Mouse (Mus musculus): ENCODE data around the gene Syngr1. TPM values are rescaled to one million over a fixed set of nuclear protein-coding genes. Genes with fewer than 3 reads are reported as not detected.

Syngr1 gene
- total RNA-seq (2021) = 100 to 1,000 TPM; 175 to 191 TPM

DNA sequence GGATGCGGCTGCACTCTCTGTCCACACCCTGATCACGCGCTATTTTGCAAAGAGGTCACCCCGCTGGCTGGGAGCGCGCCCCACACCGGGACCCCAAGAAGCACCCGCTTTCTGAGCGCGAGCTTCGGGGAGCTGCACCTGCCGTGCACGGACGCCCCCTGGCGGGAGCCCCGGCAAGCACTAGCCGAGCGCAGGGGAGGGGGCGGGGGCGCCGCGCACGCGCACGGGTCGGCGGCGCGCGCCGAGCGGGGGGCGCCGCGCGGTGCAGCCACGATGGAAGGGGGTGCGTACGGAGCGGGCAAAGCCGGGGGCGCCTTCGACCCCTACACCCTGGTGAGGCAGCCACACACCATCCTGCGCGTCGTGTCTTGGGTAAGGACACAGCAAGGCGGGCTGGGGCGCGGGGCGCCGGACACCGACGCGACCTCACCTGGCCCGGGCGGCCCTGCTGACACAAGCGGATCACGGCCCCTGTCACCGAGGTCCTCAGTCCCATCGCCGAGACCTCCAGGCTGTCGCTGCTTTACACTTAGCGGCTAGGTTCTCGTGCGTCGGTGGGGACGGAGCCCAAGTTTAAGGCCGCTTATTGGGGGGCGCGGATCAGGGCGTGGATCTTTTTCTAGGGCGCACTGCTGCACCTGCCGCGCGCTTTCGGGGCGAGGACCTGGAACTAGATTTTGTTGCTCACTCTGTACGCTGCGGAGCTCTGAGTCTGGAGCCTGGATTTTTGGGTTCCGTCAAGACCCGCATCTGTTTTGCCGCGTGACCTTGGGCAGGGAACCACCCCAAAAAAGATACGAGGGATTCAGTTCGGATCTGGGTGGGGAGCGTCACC, at the start of gene Syngr1, which contains the start of gene Rpl3:
Gene Syngr1, plus strand, starts transcription at position 214 of the 835 bp plus-strand sequence.
Gene Rpl3, minus strand, starts transcription at position 748 of the 835 bp plus-strand sequence.
- peak; percentile 85 for DNase-seq
- intact Hi-C loops (cut with DNase I) = no loop called here

DNA sequence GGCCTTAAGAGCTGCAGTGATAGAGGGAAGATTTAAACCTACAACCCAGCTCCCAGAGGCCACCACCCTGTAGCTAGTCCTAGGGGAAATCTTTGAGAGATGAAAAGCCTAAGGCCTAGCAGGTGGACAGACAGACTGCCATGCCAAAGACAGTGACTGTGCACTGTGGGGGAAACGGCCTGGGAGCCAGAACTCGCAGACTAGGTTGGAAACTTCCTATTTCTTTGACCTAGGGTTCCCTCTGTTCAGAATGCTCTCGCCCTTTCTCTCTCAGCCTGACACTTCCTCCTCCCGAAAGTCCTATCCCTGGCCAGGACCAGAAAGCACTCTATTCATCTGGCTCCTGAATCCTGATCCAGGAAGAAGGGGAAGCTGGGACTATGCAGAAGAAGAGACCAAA, 49.0 kb upstream of the Syngr1 start:
- intact Hi-C loops (cut with DNase I) = no loop called here
- no peak for DNase-seq

GRCm38 (mm10) chr15:80044249-80044648, 46.9 kb upstream of the Syngr1 start:
- no peak for DNase-seq
- intact Hi-C loops (cut with DNase I) = no loop called here

DNA sequence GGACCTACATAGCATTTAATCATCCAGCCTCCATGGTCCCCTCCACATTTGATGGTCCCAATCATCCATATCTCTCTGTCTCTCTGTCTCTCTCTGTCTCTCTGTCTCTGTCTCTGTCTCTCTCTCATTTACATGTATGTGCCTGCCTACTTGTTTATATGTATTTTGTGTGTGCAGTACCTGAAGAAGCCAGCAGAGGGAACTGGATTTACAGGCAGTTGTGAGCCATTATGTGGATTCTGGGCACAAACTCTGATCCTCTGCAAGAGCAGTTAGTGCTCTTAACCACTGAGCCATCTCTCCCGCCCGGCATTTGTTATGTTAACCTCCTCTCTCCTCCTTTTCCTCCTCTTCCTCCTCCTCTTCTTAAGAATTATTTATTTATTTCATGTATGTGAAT, 45.4 kb upstream of the Syngr1 start:
- intact Hi-C loops (cut with DNase I) = no loop called here

DNA sequence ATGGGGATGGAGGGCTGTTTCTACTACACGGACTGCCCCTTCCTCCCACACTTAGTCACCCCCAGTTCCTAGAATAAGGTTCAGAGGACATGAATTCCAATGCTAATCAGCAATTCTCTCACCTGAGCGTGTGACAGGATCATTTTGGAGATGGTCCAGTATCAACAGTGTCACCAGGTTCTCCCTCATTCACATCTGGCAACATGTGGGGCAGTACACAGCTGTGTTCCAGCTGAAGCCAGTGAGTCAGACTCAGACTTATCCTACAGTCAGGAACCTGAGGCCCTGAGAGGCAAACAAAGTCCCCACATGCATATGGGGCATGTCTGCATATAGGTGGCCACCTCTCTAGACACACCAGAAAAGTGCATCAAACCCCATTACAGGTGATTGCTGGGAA, 43.9 kb upstream of the Syngr1 start:
- intact Hi-C loops (cut with DNase I) = no loop called here
- DNase-seq = no peak

More for the DNA sequence above, 45.4 kb upstream of the Syngr1 start:
- DNase-seq = no peak

DNA sequence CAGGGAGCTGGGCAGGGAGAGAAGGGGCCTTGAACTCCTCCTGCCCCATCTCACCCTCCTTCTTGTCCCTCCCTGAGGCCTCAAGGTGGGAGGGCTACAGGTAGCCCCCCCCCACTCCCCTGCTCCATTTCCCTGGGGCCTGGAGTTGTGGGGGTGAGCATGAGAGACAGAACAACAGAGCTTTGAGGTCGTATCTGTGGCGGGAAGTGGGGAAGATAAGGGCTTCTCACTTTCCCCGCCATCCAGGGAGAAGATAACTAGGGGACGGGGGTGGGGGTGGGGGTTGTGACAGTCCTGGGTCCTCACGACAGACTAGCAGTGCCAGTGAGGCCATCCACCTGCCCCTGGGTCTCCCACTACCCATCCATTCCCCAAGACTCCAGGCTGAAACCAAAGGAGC, 43.2 kb upstream of the Syngr1 start:
- intact Hi-C loops (cut with DNase I) = no loop called here

GRCm38 (mm10) chr15:80050093-80050492, 41.0 kb upstream of the Syngr1 start:
- intact Hi-C loops (cut with DNase I) = no loop called here

More for the DNA sequence above, 43.2 kb upstream of the Syngr1 start:
- DNase-seq = no peak

GRCm38 (mm10) chr15:80051092-80051761, 39.9 kb upstream of the Syngr1 start:
- intact Hi-C loops (cut with DNase I) = no loop called here
- DNase-seq = no peak

More at GRCm38 (mm10) chr15:80050093-80050492, 41.0 kb upstream of the Syngr1 start:
- no peak for DNase-seq

DNA sequence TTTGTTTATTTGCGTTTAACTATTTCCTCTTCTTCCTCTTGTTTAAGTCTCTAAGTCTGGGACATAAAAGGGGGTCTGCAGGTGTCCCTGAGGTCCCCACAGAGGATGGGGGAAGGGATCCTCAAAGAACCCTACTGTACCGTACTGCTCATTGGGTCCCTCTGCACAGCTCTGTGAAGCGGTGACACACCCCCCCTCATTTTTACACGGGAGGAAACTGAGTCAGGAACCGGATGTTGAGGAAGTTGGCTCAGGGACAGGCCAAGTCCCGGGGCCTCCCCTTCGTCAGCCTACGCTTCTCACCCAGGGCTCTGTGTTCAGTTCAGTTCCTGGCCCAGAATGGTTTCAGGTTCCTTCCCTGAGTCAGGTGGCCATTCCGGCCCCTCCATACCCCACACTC, 39.4 kb upstream of the Syngr1 start:
- DNase-seq = no peak
- intact Hi-C loops (cut with DNase I) = no loop called here

DNA sequence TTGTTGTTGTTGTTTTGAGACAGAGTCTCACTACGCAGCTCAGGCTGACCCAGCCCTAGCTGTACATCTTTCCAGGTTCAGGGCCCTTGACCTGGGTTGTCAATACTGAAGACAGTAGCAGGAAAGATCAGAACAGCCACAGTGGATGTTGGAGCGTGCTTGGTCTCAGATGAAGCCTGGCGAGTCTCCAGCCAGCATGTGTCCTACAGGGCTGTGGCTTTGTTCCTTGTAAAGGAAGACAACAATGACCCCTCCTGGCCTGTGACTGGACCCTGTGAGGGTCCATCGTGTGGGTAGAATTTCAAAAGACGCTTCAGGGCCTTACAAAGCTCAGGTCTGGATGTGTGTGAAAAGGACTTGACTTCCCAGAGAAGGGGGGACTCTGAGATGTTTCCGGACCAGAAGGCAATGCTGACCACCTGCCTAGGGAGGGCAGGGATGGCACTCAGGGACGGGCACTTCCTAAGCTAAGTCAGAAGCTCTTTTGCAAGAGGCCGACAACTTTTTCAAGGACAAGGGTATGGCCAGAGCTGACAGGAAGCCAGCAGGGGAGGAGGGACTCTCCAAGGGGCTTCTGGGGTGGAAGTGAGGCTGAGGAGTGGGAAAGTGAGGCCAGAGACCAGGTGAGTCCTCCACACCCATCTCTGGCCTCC, 37.6 kb upstream of the Syngr1 start:
- DNase-seq = peak; percentile 43
- intact Hi-C loops (cut with DNase I) = no loop called here

DNA sequence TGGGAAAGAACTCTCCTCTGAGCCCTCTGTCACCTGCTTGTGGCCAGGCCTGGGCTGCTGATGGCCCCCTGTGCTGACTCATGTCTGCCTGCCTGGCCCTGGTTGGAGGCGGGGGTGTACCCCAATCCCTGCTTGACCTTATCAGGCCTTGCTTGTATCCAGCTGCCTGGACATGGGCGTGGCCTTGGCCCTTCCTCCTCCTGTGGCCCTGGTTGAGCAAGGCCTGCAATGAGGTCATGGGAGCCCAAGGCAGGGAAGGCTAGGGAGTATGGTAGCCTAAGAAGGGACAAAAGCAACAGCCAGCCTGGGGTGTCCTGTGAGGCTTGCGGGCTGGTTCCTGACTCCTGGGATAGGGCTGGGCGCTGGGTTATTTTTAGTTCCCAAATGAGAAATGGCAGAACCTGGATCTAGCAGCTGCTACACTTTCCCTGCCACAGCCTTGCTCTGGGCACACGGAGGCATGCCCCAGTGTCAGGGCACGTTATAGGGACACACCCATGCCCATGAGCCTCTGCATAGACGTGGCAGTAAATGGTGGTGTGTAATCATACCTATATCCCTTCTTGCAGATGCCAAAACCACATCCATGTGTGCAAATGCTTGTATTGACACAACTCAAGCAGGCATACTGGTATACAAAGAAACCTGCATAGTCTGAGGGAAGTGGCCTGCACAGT, 37.0 kb upstream of the Syngr1 start:
- intact Hi-C loops (cut with DNase I) = no loop called here
- DNase-seq = no peak

- DNase-seq = no peak
- intact Hi-C loops (cut with DNase I) = no loop called here
These were observed 33.0 kb upstream of the Syngr1 start for GRCm38 (mm10) chr15:80058151-80058550.

- intact Hi-C loops (cut with DNase I) = no loop called here
- DNase-seq = no peak
These were observed 31.5 kb upstream of the Syngr1 start for GRCm38 (mm10) chr15:80059606-80060005.

GRCm38 (mm10) chr15:80060356-80061070, 30.6 kb upstream of the Syngr1 start:
- intact Hi-C loops (cut with DNase I) = no loop called here
- no peak for DNase-seq

GRCm38 (mm10) chr15:80061071-80061550, 30.0 kb upstream of the Syngr1 start:
- intact Hi-C loops (cut with DNase I) = no loop called here
- no peak for DNase-seq

GRCm38 (mm10) chr15:80062339-80062738, 28.8 kb upstream of the Syngr1 start:
- intact Hi-C loops (cut with DNase I) = no loop called here
- DNase-seq = no peak

DNA sequence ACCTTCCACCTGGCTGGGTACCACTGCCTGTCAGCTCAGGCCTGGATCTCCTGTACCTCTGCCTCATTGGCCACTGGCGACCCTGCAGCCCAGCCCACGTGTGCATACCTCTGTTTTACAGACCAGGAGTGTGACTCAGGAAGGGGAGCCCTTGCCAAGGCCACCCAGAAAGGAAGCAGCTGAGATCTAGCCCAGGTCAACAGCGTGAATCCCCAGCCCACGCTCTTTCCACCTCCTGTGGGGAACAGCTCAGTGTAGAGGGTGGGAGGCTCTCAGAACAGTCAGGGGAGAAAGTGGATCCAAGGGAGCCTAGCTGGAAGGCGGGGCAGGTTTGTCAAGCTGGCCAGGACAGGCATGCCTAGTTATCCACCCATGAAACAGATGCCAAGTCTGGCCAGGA, 28.3 kb upstream of the Syngr1 start:
- no peak for DNase-seq
- intact Hi-C loops (cut with DNase I) = no loop called here

- intact Hi-C loops (cut with DNase I) = no loop called here
- DNase-seq = no peak
These were observed 26.2 kb upstream of the Syngr1 start for GRCm38 (mm10) chr15:80064965-80065364.

- intact Hi-C loops (cut with DNase I) = no loop called here
- peak; percentile 45 for DNase-seq
These were observed 25.7 kb upstream of the Syngr1 start for GRCm38 (mm10) chr15:80065414-80065813.

DNA sequence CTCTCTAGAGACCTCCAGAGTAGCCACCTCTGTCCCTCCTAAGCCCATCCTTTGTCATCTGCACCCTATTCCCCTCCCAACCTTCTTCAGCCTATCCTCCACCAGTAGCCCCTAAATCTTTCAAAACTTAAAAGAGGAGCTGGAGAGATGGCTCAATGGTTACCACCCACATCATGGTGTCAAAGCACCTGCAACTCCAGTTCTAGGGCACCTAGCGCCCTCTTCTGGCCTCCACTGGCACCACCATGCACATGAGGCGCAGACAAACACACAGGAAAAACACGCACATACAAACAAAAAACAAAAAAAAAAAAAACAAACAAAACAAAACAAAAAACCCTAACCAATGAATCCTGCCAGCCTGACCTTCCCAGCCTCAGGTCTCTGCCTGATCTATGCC, 24.6 kb upstream of the Syngr1 start:
- DNase-seq = peak; percentile 28
- intact Hi-C loops (cut with DNase I) = no loop called here

Measured in left cerebral cortex, postnatal 4 days (tissue).